Mouse (Mus musculus) spleen, postnatal 36 days (tissue): ENCODE data around the gene Sugct.

Experiments used
- DNase-seq, 2 experiments: peaks; one replicate each; pipeline ENCODE4 v3.0.0; 2022; ENCODE audit warnings: low spot score in 2 of 2, mixed read lengths in 1 of 2

Sugct gene

DNA sequence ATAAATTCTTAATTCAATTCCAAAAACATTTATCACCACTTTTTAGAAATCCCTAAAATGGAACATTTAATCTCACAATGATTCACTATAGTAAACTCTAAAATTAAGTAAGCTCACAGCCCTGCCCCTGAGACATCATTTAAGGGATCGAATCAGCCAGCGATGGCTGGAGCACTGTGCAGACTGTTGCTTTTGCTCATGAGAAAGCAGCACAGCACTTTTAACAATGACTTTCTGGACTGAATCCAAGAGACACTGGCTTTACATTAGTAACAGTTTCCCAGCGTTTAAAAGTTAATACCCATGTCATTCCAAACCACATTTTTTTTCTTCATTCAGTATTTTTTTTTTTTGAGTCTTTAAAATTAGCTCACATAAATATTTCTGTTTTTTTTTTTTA is 398.9 kb downstream of the Sugct start:
- DNase-seq, result no peak

DNA sequence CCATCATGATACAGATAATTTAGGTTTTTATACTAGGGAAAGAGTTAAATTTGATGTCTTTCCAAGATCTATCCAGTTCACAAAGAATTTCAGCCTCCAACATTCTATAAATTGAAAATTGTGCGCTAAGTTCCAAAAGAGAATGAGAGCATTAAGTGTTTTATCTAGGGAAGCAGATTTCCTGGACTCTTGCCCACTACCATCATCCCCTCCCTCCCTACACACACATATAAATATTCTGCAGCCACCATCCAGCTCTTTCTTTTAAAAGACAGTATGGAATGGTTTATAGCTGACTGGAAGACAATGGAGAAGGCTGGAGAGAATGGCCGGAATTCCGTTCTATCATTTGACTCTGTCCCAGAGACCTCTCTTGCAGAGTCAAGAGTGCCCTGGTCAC is 404.3 kb downstream of the Sugct start:
- no peak for DNase-seq

DNA sequence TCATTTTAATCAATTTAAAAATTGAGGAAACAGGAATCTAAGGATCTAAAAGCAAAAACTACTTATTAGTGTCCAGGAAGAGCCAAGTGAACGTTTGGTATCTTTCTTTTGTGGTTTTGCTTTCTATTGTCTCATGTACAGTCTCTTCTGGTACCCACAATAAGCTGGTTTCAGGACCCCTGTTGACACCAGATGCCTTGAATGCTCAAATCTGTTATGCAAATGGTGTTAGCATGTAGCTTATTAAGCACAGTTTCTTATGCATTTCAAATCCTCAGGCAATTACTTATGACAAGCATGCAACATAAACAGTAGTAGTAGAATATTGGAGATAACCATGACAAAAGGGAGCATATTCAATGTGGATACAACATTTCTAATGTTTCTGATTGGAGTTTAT is 407.0 kb downstream of the Sugct start:
- no peak for DNase-seq

- DNase-seq, result no peak
These were observed 449.4 kb downstream of the Sugct start for GRCm38 (mm10) chr13:17245936-17246335.

GRCm38 (mm10) chr13:17216524-17216923 is 478.8 kb downstream of the Sugct start:
- no peak for DNase-seq

- DNase-seq, result no peak
These were observed 482.7 kb downstream of the Sugct start for GRCm38 (mm10) chr13:17212681-17213080.

DNA sequence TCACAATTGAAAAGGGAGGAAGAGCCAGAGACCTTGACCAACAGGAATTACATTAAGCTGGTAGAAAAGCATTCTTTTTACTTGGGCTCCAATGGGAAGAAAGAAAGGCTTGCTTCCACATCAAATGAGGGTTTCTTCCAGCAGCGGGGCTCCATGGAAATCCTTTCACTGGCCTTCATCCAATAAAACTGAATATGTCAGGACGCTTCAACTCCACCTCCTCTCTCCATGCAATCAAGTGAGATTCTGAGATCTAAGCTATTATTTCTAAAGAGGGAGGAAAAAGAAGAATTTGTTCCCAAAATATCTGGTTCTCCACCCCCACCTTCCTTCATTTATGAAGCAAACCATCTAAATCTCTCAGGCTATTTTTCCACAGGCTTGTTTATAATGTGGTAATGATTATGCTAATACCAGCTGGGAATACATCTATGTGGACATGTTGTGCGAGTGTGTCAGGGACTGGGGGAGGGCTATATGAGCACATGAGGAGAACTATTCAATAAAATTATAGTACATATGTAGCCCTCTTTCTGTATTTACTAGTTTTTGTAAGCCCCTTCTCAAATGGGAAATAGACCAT is 505.1 kb downstream of the Sugct start:
- no peak for DNase-seq

GRCm38 (mm10) chr13:17185253-17185652 is 510.1 kb downstream of the Sugct start:
- peak in 1 of 2 experiments; percentile 0 for DNase-seq

GRCm38 (mm10) chr13:17165917-17166316 is 529.4 kb downstream of the Sugct start:
- no peak for DNase-seq

DNA sequence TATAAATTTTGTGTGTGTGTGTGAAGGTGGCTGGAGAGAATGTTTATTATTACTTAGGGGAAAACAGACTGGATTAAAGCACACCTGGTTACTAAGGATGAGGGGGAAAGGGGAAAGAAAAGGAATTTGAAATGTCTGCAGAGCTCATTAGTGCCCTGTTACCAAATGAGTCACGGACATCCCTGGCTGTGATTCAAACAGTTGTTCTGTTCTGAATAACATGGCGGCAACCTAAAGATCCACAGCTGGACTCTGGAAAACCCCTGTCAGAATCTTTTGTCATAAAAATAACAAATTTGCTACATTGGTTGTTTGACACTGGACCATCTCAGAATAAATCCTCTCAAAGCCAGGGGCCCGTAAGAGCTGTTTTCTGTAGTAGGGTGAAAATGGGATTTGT is 530.6 kb downstream of the Sugct start:
- DNase-seq, result no peak

DNA sequence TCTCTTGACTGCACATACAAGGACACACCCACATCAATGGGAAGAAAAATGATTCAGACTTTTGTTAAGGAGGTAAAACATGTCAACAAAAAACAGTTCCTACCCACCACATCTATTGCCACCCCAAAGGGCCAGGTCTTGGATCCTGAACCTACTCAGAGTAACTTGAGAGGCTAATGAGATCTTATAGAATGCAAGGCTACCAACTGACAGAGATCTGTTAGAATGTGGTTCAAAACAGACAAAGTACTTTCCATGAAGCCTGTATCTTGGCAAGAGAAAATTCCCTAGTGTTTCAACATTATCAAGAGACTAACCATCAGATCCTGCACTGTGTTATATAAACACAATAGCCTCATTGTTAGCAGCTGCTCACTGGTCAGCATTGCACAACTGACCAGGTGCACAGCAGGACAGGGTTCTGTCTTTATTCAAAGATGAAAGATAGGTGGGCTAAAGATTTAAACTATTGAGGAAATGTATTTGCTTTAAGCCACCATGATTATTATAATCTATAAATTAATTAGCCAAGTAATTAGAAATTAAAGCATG is 548.8 kb downstream of the Sugct start:
- DNase-seq, result no peak

DNA sequence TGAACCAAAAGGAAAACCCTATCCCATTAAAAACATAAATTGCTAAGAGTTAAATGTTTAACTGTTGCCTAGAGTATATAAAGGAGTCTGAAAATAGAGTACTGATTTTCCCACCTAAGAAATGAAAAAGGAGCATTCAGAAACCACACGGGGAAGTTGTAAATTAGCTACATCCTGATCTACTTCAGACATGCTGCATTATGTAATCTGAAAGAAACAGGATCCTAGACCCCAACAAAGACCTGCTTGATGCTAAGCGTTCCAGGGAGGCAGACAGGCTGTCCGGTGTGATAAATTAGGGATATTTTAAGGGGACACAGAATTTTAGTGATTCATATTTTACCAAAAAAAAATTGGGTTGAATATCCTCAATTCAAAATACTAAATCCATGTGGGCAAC is 579.3 kb downstream of the Sugct start:
- no peak for DNase-seq

- no peak for DNase-seq
These were observed 593.0 kb downstream of the Sugct start for GRCm38 (mm10) chr13:17102372-17102771.

GRCm38 (mm10) chr13:17086547-17086946 is 608.8 kb downstream of the Sugct start:
- DNase-seq, result no peak

DNA sequence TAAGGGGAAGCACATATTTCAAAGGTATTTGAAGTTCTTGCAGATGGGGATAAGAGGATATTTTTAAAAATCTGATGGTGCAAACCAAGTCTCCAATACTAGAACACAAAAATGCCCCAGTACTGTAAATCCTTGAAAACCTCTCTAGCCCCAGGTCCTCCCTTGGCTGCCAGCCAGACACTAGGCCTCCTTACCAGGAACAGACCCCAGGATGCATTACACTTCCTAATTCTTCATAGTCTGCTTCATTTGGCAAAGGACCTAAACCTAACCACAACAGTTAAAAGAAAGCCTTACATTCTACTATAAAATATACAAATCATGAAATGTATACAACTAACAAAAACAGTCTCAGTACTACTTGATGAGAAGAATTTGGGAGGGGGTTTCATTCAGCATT is 609.2 kb downstream of the Sugct start:
- DNase-seq, result no peak

DNA sequence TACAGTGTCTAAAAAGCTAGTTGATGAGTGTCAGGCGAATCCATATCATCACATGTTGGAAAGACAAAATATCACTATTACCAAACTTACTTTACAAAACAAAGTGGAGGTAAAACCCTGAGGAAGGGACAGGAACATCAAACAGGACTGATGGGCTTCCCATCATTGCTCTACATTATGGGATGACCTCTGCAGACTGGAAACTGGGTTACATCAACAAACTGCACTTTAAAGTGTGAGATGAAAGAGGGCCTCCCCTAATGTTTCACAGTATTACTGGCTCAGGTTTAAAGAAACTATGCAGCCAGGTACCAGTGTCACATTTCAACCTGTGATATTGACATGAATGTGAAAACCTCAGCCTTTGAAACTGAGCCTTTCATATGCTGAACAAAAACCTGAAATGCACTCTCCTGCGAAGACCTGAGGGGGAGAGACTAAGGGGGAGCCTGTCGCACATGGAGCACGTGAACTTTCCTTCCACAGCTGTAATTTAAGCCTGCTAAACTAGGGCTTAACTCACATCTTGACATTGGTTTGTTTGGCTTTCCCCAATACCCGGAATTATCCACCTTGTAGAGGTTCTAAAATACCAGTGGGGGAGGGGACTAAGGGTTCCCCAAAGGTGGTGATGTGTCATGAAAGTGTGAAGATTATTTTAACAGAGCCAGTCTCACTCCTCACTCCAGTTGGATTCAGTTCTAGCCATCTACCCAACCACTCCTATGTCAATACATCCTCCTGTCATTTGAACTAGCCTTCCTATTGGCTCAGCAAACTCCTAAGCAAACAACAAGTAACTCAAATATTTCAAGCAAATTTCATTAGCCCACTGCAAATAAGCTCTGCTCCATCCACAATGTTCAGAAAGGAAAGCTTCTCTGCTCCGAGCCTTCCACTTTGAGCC is 610.2 kb downstream of the Sugct start:
- DNase-seq, result no peak

DNA sequence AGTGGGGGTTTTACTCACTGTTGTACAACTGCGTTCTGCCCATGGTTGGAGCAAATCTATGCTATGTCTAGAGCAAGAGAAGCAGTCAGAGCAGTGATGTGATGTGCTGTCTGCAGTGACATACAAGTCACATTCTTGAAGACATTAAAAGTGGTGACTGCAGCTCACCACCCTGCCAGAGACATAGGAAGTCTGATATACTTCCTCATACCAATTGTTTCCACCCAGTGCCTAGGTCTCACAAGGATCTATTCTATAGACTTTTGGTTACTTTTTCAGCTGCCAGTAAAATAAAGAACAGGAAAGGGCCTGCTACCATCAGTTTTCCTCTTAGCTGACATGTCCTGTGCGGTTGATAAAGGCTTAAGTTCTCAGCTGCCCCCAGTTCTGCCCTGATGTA is 613.7 kb downstream of the Sugct start:
- DNase-seq, result no peak

DNA sequence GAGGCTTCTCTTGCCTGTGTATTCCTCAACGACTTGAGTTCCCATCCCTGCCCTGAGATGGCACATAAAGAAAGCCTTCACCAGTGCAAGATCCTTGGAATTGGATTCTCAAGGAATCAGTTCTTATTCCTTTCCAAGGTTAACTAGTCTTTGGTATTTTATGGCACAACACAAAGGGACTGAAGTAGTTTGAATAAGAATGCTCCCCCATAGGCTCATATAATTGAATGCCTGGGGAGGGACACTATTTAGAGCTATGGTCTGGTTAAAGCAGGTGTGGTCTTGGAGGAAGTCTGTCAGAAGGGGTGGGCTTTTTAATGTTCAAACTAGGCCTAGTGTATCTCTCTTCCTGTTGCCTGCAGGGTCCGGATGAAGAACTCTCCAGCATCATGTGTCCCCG is 629.8 kb downstream of the Sugct start:
- no peak for DNase-seq

DNA sequence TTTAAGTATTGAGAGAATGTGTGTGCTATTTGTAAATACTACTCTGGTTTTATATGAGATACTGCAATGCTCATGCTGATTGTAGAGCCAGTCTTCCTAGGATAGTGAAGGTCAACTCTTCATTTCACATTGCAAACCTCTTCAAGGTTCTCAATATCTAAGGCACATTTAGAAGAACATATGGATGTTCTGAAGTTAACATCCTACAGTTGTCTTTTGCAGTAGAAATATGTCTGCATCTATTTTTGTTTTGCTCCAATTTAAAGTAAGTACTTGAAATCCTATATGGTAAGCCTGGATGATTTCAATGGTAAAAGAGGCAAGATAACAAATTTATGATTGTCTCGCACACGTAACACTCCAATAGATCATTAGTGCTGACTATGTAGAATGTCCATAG is 638.7 kb downstream of the Sugct start:
- no peak for DNase-seq

DNA sequence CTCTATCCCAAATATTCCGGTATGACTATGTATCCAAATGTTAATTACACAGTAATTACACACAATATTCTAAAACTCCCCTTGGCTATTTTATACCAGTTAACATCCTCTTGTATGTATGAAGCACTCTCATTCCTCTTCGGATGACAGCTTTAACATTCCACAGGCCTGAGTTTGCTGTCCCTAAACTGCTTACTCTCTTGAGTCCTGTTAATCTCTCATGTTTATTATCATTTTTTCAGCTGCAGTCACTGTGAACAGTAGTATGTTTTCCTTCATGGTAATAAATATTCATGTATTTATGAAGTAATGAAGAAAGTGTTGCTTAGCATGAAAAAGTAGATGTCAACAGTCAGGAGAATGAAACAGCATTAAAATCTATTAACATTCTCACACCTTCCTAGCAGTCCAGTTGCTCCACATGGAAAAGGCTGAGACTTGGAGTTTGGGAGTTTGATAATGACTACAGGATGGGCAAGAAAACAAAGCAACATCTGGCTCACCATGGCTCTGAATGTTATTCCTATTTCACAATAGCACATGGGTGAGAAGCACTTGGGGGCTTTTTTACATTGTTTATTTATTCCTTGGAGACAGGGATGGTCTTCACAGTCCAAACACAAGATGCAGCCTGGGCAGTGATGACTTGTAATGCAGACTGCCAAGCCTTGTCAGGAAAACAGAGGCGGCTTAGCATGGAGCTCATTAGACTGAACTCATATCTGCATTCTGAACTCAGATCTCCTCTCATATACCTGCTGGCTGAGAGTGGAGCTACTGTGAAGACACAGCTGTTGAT is 651.7 kb downstream of the Sugct start:
- no peak for DNase-seq

DNA sequence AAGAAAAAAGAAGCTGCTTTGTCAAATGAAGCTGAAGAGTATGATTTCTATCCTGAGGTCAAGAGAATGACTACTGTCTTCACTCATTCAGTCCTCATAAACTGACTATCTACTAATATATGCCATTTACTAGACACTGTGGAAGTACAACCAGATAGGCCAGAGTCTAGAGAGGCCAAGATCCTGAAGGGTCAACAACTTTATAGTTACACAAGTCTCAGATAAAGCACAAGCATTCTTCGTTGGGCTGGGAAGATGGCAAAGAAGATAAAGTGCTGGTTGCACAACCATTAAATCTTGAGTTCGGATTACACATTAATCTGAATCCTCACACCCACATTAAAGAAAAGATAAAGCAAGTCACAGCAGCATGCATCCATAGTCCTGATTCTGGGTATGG is 653.0 kb downstream of the Sugct start:
- DNase-seq, result no peak

- no peak for DNase-seq
These were observed 655.6 kb downstream of the Sugct start for GRCm38 (mm10) chr13:17039727-17040126.
